Mouse (Mus musculus) limb, embryonic 13.5 days (tissue): ENCODE data around the gene C2cd5. TPM values are rescaled to one million over a fixed set of nuclear protein-coding genes. Genes with fewer than 3 reads are reported as not detected.

ENCODE experiments used
- ATAC-seq: fragments of 200-750 bp; cut with Nextera tagmentation; 2 replicates; pipeline ENCODE4 v1.8.0; 2017; ENCODE audit warnings: low read depth, moderate number of reproducible peaks, moderate TSS enrichment; ENCODE audit not compliant: low FRiP score
- H3K27ac ChIP-seq: fragments of 300-500 bp; sonication (generic); 2 replicates; pipeline ENCODE4 v1.5.1; 2015; ENCODE audit warnings: inconsistent platforms, mild to moderate bottlenecking, moderate library complexity
- H3K27me3 ChIP-seq: fragments of 300-500 bp; sonication (generic); 2 replicates; pipeline ENCODE4 v1.6.1; 2015; ENCODE audit warnings: mild to moderate bottlenecking, inconsistent platforms
- H3K36me3 ChIP-seq: fragments of 300-500 bp; sonication (generic); 2 replicates; pipeline ENCODE4 v1.6.1; 2015; ENCODE audit warnings: inconsistent platforms, mild to moderate bottlenecking, moderate library complexity
- H3K4me1 ChIP-seq: fragments of 300-500 bp; sonication (generic); 2 replicates; pipeline ENCODE4 v1.6.1; 2015; ENCODE audit warnings: inconsistent platforms
- H3K4me2 ChIP-seq: fragments of 300-500 bp; sonication (generic); replicated peaks from 2 replicates; pipeline ENCODE4 v1.6.1; 2015; ENCODE audit warnings: inconsistent platforms, mild to moderate bottlenecking, moderate library complexity
- H3K4me3 ChIP-seq: fragments of 300-500 bp; sonication (generic); 2 replicates; pipeline ENCODE4 v1.5.1; 2015; ENCODE audit warnings: moderate library complexity, mild to moderate bottlenecking, inconsistent platforms
- H3K9ac ChIP-seq: fragments of 300-500 bp; sonication (generic); 2 replicates; pipeline ENCODE4 v1.6.1; 2015; ENCODE audit warnings: mild to moderate bottlenecking, inconsistent platforms
- H3K9me3 ChIP-seq: fragments of 300-500 bp; sonication (generic); 2 replicates; pipeline ENCODE4 v1.6.1; 2016; ENCODE audit warnings: inconsistent platforms
- WGBS: fragments of 180-500 bp; shearing (Covaris S2); methylation state at CpG from one replicate; pipeline ENCODE4 v1.1.7; 2015; 5-methylcytosine and 5-hydroxymethylcytosine counted together
- polyA plus RNA-seq: library from polyadenylated mRNA; unstranded; fragments of >200 nt; fragmentation: Nextera tagmentation; extraction: Ambion mirVana; gene quantifications from 2 replicates; pipeline ENCODE4 v1.2.1, GENCODE M21; 2015

Gene C2cd5
- polyA plus RNA-seq, 1 experiment from 2014 or later = 30.0 TPM

- peaks cover 88% of the 10 kb centered on the region for H3K36me3 ChIP-seq
- no peak overlapping the region for H3K27ac ChIP-seq
- no peak overlapping the region for H3K4me3 ChIP-seq
- no peak overlapping the region for H3K9ac ChIP-seq
- no peaks in the 10 kb centered on the region for H3K4me1 ChIP-seq
- no peak for ATAC-seq
- 94% methylated on average over 1 of the region's 1 CpGs for WGBS
- H3K9me3 ChIP-seq = peaks cover under 1% of the 10 kb centered on the region; the same call in 1 of the 2 replicates
- no peaks in the 10 kb centered on the region for H3K27me3 ChIP-seq
- H3K4me2 ChIP-seq = no peak overlapping the region
Observed at GRCm38 (mm10) chr6:143085898-143086297, 14.0 kb downstream of the C2cd5 start.

- whole genome bisulfite sequencing = 84% methylated on average over 2 of the region's 2 CpGs
- no peak overlapping the region for H3K4me2 ChIP-seq
- no peaks in the 10 kb centered on the region for H3K27me3 ChIP-seq
- H3K9me3 ChIP-seq = no peaks in the 10 kb centered on the region
- no peak for ATAC-seq
- no peak overlapping the region for H3K9ac ChIP-seq
- peaks cover 80% of the 10 kb centered on the region for H3K36me3 ChIP-seq
- H3K27ac ChIP-seq = no peak overlapping the region
- no peak overlapping the region for H3K4me3 ChIP-seq
- H3K4me1 ChIP-seq = no peaks in the 10 kb centered on the region
Observed at GRCm38 (mm10) chr6:143084314-143085025, 15.5 kb downstream of the C2cd5 start.

- Histone ChIP-seq H3K9me3 (no peaks in the 10 kb centered on the region), H3K27ac (no peak overlapping the region), H3K9ac (no peak overlapping the region), H3K4me1 (no peaks in the 10 kb centered on the region), H3K4me3 (no peak overlapping the region), H3K36me3 (peaks cover 81% of the 10 kb centered on the region), H3K27me3 (no peaks in the 10 kb centered on the region), H3K4me2 (no peak overlapping the region)
- WGBS = 82% methylated on average over 13 of the region's 13 CpGs
- ATAC-seq = no peak
Observed at GRCm38 (mm10) chr6:143081479-143082106, 18.3 kb downstream of the C2cd5 start.

GRCm38 (mm10) chr6:143080774-143081173, 19.2 kb downstream of the C2cd5 start:
- no peak for ATAC-seq
- peaks cover 76% of the 10 kb centered on the region for H3K36me3 ChIP-seq

GRCm38 (mm10) chr6:143079126-143079525, 20.8 kb downstream of the C2cd5 start:
- 74% methylated on average over 4 of the region's 4 CpGs for WGBS
- H3K4me3 ChIP-seq = no peak overlapping the region
- H3K9ac ChIP-seq = no peak overlapping the region
- H3K4me1 ChIP-seq = no peaks in the 10 kb centered on the region
- no peaks in the 10 kb centered on the region for H3K9me3 ChIP-seq
- H3K27me3 ChIP-seq = no peaks in the 10 kb centered on the region
- no peak overlapping the region for H3K4me2 ChIP-seq
- H3K36me3 ChIP-seq = peaks cover 73% of the 10 kb centered on the region
- no peak for ATAC-seq
- no peak overlapping the region for H3K27ac ChIP-seq

More at GRCm38 (mm10) chr6:143080774-143081173, 19.2 kb downstream of the C2cd5 start:
- Histone ChIP-seq H3K9ac (no peak overlapping the region), H3K4me1 (no peaks in the 10 kb centered on the region), H3K27me3 (no peaks in the 10 kb centered on the region), H3K9me3 (no peaks in the 10 kb centered on the region), H3K4me2 (no peak overlapping the region), H3K27ac (no peak overlapping the region), H3K4me3 (no peak overlapping the region)
- WGBS = 79% methylated on average over 7 of the region's 7 CpGs

GRCm38 (mm10) chr6:143076461-143076860, 23.5 kb downstream of the C2cd5 start:
- ATAC-seq = no peak
- H3K9me3 ChIP-seq = no peaks in the 10 kb centered on the region
- H3K27me3 ChIP-seq = no peaks in the 10 kb centered on the region
- H3K27ac ChIP-seq = no peak overlapping the region
- H3K4me3 ChIP-seq = no peak overlapping the region
- 89% methylated on average over 10 of the region's 10 CpGs for WGBS
- H3K9ac ChIP-seq = no peak overlapping the region
- H3K36me3 ChIP-seq = peaks cover 65% of the 10 kb centered on the region
- H3K4me1 ChIP-seq = no peaks in the 10 kb centered on the region
- H3K4me2 ChIP-seq = no peak overlapping the region

GRCm38 (mm10) chr6:143073914-143074313, 26.0 kb downstream of the C2cd5 start:
- Histone ChIP-seq H3K9me3 (no peaks in the 10 kb centered on the region), H3K4me2 (no peak overlapping the region), H3K9ac (no peak overlapping the region), H3K27me3 (no peaks in the 10 kb centered on the region), H3K36me3 (peaks cover 61% of the 10 kb centered on the region), H3K4me1 (no peaks in the 10 kb centered on the region), H3K27ac (no peak overlapping the region), H3K4me3 (no peak overlapping the region)
- ATAC-seq = no peak
- 93% methylated on average over 1 of the region's 1 CpGs for WGBS

GRCm38 (mm10) chr6:143073476-143073875, 26.5 kb downstream of the C2cd5 start:
- no peaks in the 10 kb centered on the region for H3K9me3 ChIP-seq
- H3K9ac ChIP-seq = no peak overlapping the region
- 91% methylated on average over 6 of the region's 6 CpGs for WGBS
- no peaks in the 10 kb centered on the region for H3K27me3 ChIP-seq
- H3K4me3 ChIP-seq = no peak overlapping the region
- H3K4me1 ChIP-seq = no peaks in the 10 kb centered on the region
- ATAC-seq = no peak
- H3K4me2 ChIP-seq = no peak overlapping the region
- H3K27ac ChIP-seq = no peak overlapping the region
- peaks cover 56% of the 10 kb centered on the region for H3K36me3 ChIP-seq

GRCm38 (mm10) chr6:143072412-143073014, 27.4 kb downstream of the C2cd5 start:
- H3K27ac ChIP-seq = no peak overlapping the region
- no peaks in the 10 kb centered on the region for H3K9me3 ChIP-seq
- peaks cover 47% of the 10 kb centered on the region for H3K36me3 ChIP-seq
- ATAC-seq = no peak
- H3K4me1 ChIP-seq = no peaks in the 10 kb centered on the region
- H3K4me2 ChIP-seq = no peak overlapping the region
- H3K9ac ChIP-seq = no peak overlapping the region
- no peaks in the 10 kb centered on the region for H3K27me3 ChIP-seq
- 89% methylated on average over 8 of the region's 8 CpGs for WGBS
- H3K4me3 ChIP-seq = no peak overlapping the region

- Histone ChIP-seq H3K27me3 (no peaks in the 10 kb centered on the region), H3K9me3 (no peaks in the 10 kb centered on the region), H3K27ac (no peak overlapping the region), H3K9ac (no peak overlapping the region), H3K4me1 (no peaks in the 10 kb centered on the region), H3K4me3 (no peak overlapping the region), H3K4me2 (no peak overlapping the region), H3K36me3 (peaks cover 37% of the 10 kb centered on the region)
- ATAC-seq = no peak
- WGBS = 92% methylated on average over 9 of the region's 9 CpGs
Observed at GRCm38 (mm10) chr6:143070736-143071135, 29.2 kb downstream of the C2cd5 start.

GRCm38 (mm10) chr6:143070019-143070418, 29.9 kb downstream of the C2cd5 start:
- Histone ChIP-seq H3K9ac (no peak overlapping the region), H3K9me3 (no peaks in the 10 kb centered on the region), H3K4me3 (no peak overlapping the region), H3K27me3 (no peaks in the 10 kb centered on the region), H3K36me3 (peaks cover 31% of the 10 kb centered on the region), H3K4me2 (no peak overlapping the region), H3K4me1 (no peaks in the 10 kb centered on the region), H3K27ac (no peak overlapping the region)
- 85% methylated on average over 5 of the region's 5 CpGs for WGBS
- ATAC-seq = no peak

- Histone ChIP-seq H3K36me3 (peaks cover 29% of the 10 kb centered on the region), H3K4me3 (no peak overlapping the region), H3K4me2 (no peak overlapping the region), H3K9ac (no peak overlapping the region), H3K27me3 (no peaks in the 10 kb centered on the region), H3K9me3 (no peaks in the 10 kb centered on the region), H3K4me1 (no peaks in the 10 kb centered on the region), H3K27ac (no peak overlapping the region)
- ATAC-seq = no peak
- WGBS = 89% methylated on average over 8 of the region's 8 CpGs
Observed at GRCm38 (mm10) chr6:143069606-143070005, 30.3 kb downstream of the C2cd5 start.
